Mouse (Mus musculus) liver, postnatal 0 days (tissue): ENCODE measurements around the gene Adamts20.
A peak's percentile ranks its signal among the peaks of the same experiment; 100 is the strongest.

Experiments
- CTCF ChIP-seq: sonication (generic); IDR thresholded peaks from 2 replicates; pipeline ENCODE4 v1.5.1; 2016; ENCODE audit warnings: antibody characterized with exemption, low read depth
- EP300 ChIP-seq: IDR thresholded peaks from 2 replicates; pipeline ENCODE4 v1.6.1; 2016; ENCODE audit warnings: antibody characterized with exemption, low read depth, mild to moderate bottlenecking

DNA sequence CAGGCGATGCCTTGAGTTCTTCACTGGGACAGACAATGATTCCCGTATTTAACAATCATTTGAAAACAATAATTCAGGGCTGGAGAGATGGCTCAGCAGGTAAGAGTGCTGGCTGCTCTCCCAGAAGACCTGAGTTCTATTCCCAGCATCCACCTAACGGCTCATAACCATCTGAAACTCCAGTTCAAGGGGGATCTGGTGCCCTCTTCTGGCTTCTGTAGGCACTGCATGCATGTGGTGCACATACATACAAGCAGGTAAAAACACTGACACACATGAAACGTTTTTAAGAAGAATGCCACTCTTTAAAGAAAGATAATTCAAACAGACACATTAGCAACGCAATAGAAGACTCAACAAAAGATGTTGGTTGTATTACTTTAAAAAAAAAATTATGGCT lies 120.9 kb downstream of the Adamts20 start:
- TF ChIP-seq CTCF (peak; percentile 27), EP300 (no peak)
